Mouse (Mus musculus) stomach, embryonic 15.5 days (tissue): Measurements from ENCODE around the gene Ccdc162. TPM values are rescaled to one million over a fixed set of nuclear protein-coding genes. Genes with fewer than 3 reads are reported as not detected.
A peak's percentile ranks its signal among the peaks of the same experiment; 100 is the strongest.

Experiments
- ATAC-seq: fragments of 200-750 bp; cut with Nextera tagmentation; 2 replicates; pipeline ENCODE4 v1.8.0; 2017; ENCODE audit warnings: low read depth, moderate number of reproducible peaks, moderate TSS enrichment; ENCODE audit not compliant: insufficient read depth, low FRiP score
- H3K27ac ChIP-seq: fragments of 300-500 bp; sonication (generic); 2 replicates; pipeline ENCODE4 v1.5.1; 2015; ENCODE audit warnings: mild to moderate bottlenecking, inconsistent platforms
- H3K27me3 ChIP-seq: fragments of 300-500 bp; sonication (generic); replicated peaks from 2 replicates; pipeline ENCODE4 v1.6.1; 2015; ENCODE audit warnings: inconsistent platforms
- H3K36me3 ChIP-seq: fragments of 300-500 bp; sonication (generic); 2 replicates; pipeline ENCODE4 v1.6.1; 2015; ENCODE audit warnings: inconsistent platforms
- H3K4me1 ChIP-seq: fragments of 300-500 bp; sonication (generic); 2 replicates; pipeline ENCODE4 v1.6.1; 2015; ENCODE audit warnings: inconsistent platforms
- H3K4me2 ChIP-seq: fragments of 300-500 bp; sonication (generic); 2 replicates; pipeline ENCODE4 v1.6.1; 2015; ENCODE audit warnings: mild to moderate bottlenecking, inconsistent platforms
- H3K4me3 ChIP-seq: fragments of 300-500 bp; sonication (generic); replicated peaks from 2 replicates; pipeline ENCODE4 v1.5.1; 2015; ENCODE audit warnings: inconsistent platforms
- H3K9ac ChIP-seq: fragments of 300-500 bp; sonication (generic); 2 replicates; pipeline ENCODE4 v1.6.1; 2015; ENCODE audit warnings: inconsistent platforms
- H3K9me3 ChIP-seq: fragments of 300-500 bp; sonication (generic); 2 replicates; pipeline ENCODE4 v1.6.1; 2016; ENCODE audit warnings: inconsistent platforms
- WGBS: fragments of 180-500 bp; shearing (Covaris S2); methylation state at CpG from one replicate; pipeline ENCODE4 v1.1.7; 2015; 5-methylcytosine and 5-hydroxymethylcytosine counted together
- polyA plus RNA-seq: library from polyadenylated mRNA; unstranded; fragments of >200 nt; fragmentation: Nextera tagmentation; extraction: Ambion mirVana; gene quantifications from 2 replicates; pipeline ENCODE4 v1.2.1, GENCODE M21; 2015

Gene Ccdc162
- polyA plus RNA-seq, 1 experiment from 2014 or later, result 0.96 TPM

GRCm38 (mm10) chr10:41735398-41735797 lies 19.0 kb upstream of the Ccdc162 start:
- Histone ChIP-seq H3K27ac (no peak overlapping the region), H3K4me1 (no peaks in the 10 kb centered on the region), H3K4me2 (no peak overlapping the region), H3K36me3 (no peaks in the 10 kb centered on the region; the same call in 1 of the 2 replicates), H3K9ac (no peak overlapping the region), H3K27me3 (no peaks in the 10 kb centered on the region), H3K4me3 (no peak overlapping the region), H3K9me3 (no peaks in the 10 kb centered on the region)
- ATAC-seq, result no peak
- WGBS, result 75% methylated on average over 6 of the region's 6 CpGs

DNA sequence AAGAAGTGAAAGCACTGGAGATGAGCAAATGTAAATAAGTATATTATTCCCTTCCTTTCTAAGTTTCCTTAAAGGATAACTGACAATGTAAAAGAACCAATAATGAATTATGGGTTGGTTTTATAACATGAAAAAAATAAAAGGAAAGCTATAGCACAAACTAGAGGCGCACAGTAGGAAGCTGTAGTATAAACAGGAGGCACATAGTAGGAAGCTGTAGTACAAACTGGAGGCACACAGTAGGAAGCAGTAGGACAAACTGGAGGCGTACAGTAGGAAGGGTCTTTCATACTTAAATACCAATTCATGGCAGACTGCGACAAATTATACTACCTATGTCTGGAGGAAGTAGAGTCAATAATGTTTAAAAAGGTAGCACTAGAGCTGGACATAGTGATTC lies 16.8 kb upstream of the Ccdc162 start:
- no peaks in the 10 kb centered on the region; the same call in 1 of the 2 replicates for H3K36me3 ChIP-seq
- WGBS, result 94% methylated on average over 3 of the region's 3 CpGs
- H3K9ac ChIP-seq, result no peak overlapping the region
- no peak overlapping the region for H3K4me2 ChIP-seq
- no peak for ATAC-seq
- no peaks in the 10 kb centered on the region for H3K9me3 ChIP-seq
- H3K27me3 ChIP-seq, result no peaks in the 10 kb centered on the region
- no peaks in the 10 kb centered on the region for H3K4me1 ChIP-seq
- no peak overlapping the region for H3K27ac ChIP-seq
- no peak overlapping the region for H3K4me3 ChIP-seq

DNA sequence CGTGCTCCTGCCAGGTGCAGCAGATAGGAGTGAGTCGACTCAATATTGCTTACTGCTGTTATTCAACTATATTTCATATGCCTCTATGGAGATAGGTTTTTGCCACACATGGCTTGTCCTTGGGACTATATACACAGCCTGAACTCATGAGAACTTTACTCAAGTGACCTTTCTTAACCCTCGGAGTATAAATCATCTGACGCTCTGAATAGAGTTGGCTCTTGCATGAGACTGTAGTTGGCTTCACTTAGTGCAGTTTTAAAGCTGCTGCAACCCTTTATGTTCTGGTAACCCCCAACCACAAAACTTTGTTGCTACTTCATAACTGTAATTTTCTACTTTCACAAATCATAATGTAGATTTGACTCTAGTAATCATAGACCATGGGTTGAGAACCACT lies 15.5 kb upstream of the Ccdc162 start:
- H3K4me3 ChIP-seq, result no peak overlapping the region
- 77% methylated on average over 4 of the region's 4 CpGs for WGBS
- no peak for ATAC-seq
- 0 out of 2 replicates have a peak overlapping the region, but pooled peaks have one; percentile 60 for H3K27ac ChIP-seq
- H3K4me1 ChIP-seq, result no peaks in the 10 kb centered on the region
- H3K4me2 ChIP-seq, result no peak overlapping the region
- peaks cover 4% of the 10 kb centered on the region; the same call in 1 of the 2 replicates for H3K36me3 ChIP-seq
- H3K9ac ChIP-seq, result no peak overlapping the region
- no peaks in the 10 kb centered on the region for H3K27me3 ChIP-seq
- H3K9me3 ChIP-seq, result no peaks in the 10 kb centered on the region

DNA sequence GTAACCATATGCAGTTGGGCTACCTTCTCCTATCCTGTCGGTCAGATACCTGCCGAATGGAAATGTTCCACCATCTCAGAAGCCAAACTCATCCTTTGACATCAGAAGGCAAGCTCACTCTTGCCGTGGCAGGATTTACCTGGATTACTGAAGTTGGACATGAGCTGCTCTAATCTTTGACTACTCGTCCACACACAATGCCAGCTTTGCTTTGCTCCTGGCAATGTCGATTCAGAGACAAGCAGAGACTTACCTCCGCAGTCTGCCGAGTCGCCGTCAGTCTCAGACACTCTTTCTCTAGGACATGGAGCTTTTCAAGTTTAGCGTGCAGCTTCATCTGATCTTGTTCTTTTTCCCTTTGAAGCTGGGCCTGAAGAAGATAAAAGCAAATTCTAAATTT lies 14.3 kb upstream of the Ccdc162 start:
- H3K27ac ChIP-seq, result no peak overlapping the region
- H3K27me3 ChIP-seq, result no peaks in the 10 kb centered on the region
- H3K9me3 ChIP-seq, result no peaks in the 10 kb centered on the region
- no peak overlapping the region for H3K4me3 ChIP-seq
- peaks cover 4% of the 10 kb centered on the region; the same call in 1 of the 2 replicates for H3K36me3 ChIP-seq
- no peak for ATAC-seq
- no peak overlapping the region for H3K4me2 ChIP-seq
- 89% methylated on average over 10 of the region's 10 CpGs for WGBS
- H3K9ac ChIP-seq, result no peak overlapping the region
- no peaks in the 10 kb centered on the region for H3K4me1 ChIP-seq

DNA sequence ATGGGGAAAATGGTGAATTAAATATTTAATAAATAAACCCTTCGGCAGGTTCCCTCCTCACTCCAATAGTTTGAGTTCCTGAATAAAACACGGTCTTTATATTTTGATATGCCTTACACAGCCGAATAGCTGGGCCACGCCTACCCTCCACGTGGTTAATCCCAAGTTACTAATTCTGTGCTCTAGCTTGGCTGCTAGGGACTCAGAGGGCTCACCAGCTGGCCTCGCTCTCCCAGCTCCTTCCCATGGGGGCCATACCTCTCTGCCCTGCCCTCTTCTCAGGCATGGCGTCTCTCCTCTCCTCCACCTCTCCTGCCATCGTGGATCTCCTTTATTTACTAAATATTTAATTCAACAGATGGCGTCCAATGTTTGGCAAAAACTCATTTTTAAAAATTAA lies 9.8 kb upstream of the Ccdc162 start:
- Histone ChIP-seq H3K9me3 (no peaks in the 10 kb centered on the region), H3K9ac (no peak overlapping the region), H3K27me3 (no peaks in the 10 kb centered on the region), H3K27ac (no peak overlapping the region), H3K4me1 (no peaks in the 10 kb centered on the region), H3K4me3 (no peak overlapping the region), H3K4me2 (no peak overlapping the region), H3K36me3 (peaks cover 4% of the 10 kb centered on the region; the same call in 1 of the 2 replicates)
- no peak for ATAC-seq
- WGBS, result 86% methylated on average over 9 of the region's 9 CpGs

DNA sequence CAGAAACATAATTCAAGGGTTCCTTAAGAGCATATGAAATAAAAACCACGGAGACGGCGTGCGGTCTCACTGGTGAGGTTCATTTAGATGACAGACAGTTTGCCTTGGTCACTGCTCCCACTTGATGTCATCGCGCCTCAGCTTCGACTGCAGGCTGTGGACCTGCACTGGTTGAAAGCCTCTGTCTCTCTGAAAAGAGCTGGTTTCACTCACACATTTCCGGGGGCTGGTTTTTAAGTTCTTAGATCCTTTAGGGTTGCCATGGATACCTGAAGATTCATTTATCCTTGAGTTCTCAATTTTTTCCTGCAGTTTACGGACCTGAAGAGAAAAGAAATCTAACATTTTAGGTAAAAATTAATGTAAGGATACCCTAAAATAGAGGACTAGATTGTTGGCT lies 3.2 kb upstream of the Ccdc162 start:
- no peaks in the 10 kb centered on the region for H3K9me3 ChIP-seq
- H3K27ac ChIP-seq, result no peak overlapping the region
- H3K9ac ChIP-seq, result no peak overlapping the region
- 81% methylated on average over 9 of the region's 9 CpGs for WGBS
- no peak overlapping the region for H3K4me2 ChIP-seq
- no peaks in the 10 kb centered on the region for H3K27me3 ChIP-seq
- no peak overlapping the region for H3K4me3 ChIP-seq
- no peak for ATAC-seq
- H3K36me3 ChIP-seq, result no peaks in the 10 kb centered on the region
- peaks cover 4% of the 10 kb centered on the region; the same call in 1 of the 2 replicates for H3K4me1 ChIP-seq

DNA sequence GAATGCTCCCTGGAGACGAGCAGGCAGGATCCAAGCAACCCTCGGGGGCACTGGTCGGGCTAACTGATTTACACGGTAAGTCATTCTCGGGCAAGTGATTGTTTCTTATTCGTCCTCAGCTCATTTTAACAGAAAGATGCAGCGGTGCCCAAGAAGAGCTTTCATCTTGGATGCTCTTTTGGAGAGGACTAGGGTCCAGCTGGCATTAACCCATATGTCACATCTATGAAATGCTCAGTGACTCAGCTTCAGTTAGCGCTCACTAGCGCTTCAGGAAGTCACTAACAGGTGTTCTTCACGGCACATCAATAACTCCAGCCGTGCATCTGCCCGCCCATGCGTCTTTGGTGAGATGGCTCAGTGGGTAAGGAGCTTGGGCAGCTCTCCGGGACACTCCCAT lies 877 bp downstream of the Ccdc162 start:
- no peaks in the 10 kb centered on the region for H3K36me3 ChIP-seq
- no peaks in the 10 kb centered on the region for H3K27me3 ChIP-seq
- no peak overlapping the region for H3K9ac ChIP-seq
- ATAC-seq, result no peak
- no peak overlapping the region for H3K27ac ChIP-seq
- H3K9me3 ChIP-seq, result no peaks in the 10 kb centered on the region
- no peak overlapping the region for H3K4me3 ChIP-seq
- WGBS, result 91% methylated on average over 14 of the region's 14 CpGs
- H3K4me1 ChIP-seq, result peaks cover 4% of the 10 kb centered on the region; the same call in 1 of the 2 replicates
- H3K4me2 ChIP-seq, result no peak overlapping the region

DNA sequence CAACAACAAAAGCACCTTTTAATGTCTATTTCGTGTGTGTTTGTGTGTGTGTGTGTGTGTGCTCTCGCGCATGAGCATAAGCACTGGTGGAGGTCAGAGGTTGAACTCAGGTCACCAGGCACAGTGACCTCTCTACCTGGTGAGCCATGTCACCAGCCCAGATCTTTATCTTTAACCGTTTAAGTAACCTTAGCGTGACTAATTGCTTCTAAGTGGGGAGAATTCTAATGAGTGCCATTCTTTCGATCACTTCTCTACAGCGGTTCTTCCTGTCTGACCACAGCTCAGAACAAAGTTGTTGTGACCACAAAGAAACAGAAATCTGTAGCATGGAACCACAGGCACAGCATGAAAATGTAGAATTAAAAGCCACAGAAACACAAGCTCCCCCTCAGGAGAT lies 5.0 kb downstream of the Ccdc162 start:
- Histone ChIP-seq H3K27ac (no peak overlapping the region), H3K4me2 (no peak overlapping the region), H3K4me3 (no peak overlapping the region), H3K4me1 (peaks cover 4% of the 10 kb centered on the region; the same call in 1 of the 2 replicates), H3K36me3 (no peaks in the 10 kb centered on the region), H3K9me3 (no peaks in the 10 kb centered on the region), H3K27me3 (no peaks in the 10 kb centered on the region), H3K9ac (no peak overlapping the region)
- WGBS, result 78% methylated on average over 7 of the region's 7 CpGs
- ATAC-seq, result no peak

- H3K4me2 ChIP-seq, result no peak overlapping the region
- H3K27me3 ChIP-seq, result no peaks in the 10 kb centered on the region
- no peaks in the 10 kb centered on the region for H3K4me1 ChIP-seq
- H3K36me3 ChIP-seq, result no peaks in the 10 kb centered on the region
- H3K9me3 ChIP-seq, result no peaks in the 10 kb centered on the region
- WGBS, result 76% methylated on average over 8 of the region's 8 CpGs
- H3K4me3 ChIP-seq, result no peak overlapping the region
- H3K9ac ChIP-seq, result no peak overlapping the region
- no peak overlapping the region for H3K27ac ChIP-seq
- ATAC-seq, result no peak
Measured at GRCm38 (mm10) chr10:41710773-41711172, 5.7 kb downstream of the Ccdc162 start.

DNA sequence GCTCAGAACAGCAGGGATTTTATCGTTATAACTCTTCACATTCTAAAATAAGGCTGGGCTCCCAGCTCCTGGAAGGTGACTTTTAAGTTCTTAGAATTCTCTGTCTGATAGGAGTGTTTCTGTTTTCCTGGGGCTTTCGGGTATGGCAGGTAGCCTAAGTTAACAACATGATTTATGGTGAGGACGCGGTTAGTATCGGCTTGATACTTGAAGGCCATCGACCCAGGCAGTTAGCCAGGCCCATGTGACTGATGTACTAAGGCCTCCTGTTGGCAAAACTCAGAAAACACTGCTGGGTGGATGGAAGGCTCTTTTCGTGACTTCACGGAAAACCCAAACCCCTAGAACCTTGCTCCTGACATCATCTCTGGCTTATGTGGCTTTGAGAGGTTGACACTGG lies 7.1 kb downstream of the Ccdc162 start:
- no peak overlapping the region for H3K27ac ChIP-seq
- H3K4me2 ChIP-seq, result no peak overlapping the region
- no peak overlapping the region for H3K4me3 ChIP-seq
- H3K4me1 ChIP-seq, result no peaks in the 10 kb centered on the region
- no peaks in the 10 kb centered on the region for H3K27me3 ChIP-seq
- no peaks in the 10 kb centered on the region for H3K36me3 ChIP-seq
- H3K9ac ChIP-seq, result no peak overlapping the region
- ATAC-seq, result no peak
- no peaks in the 10 kb centered on the region for H3K9me3 ChIP-seq
- WGBS, result 84% methylated on average over 8 of the region's 8 CpGs

GRCm38 (mm10) chr10:41699669-41700068 lies 16.8 kb downstream of the Ccdc162 start:
- WGBS, result 79% methylated on average over 5 of the region's 5 CpGs
- no peaks in the 10 kb centered on the region for H3K36me3 ChIP-seq
- no peak for ATAC-seq

DNA sequence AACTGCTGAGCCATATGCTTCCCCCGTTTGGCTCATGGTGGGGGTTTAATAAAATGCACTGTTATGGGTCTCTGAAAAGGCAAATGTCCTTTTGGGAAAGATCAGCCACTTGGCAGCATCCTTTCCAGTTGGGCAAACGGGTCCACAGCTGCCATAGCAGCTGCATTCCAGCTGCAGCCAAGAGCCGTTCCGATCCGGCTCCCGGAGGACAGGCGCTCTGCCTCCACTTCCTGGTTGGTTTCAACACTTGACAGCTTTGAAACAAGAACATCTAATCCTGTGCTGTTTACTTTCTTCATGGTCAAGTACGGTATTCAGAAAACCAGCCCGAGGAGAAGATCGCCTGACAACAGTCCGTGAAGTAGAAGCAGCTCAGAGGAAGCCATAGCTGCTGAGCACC lies 19.4 kb downstream of the Ccdc162 start:
- Histone ChIP-seq H3K9me3 (no peaks in the 10 kb centered on the region), H3K4me2 (no peak overlapping the region), H3K9ac (no peak overlapping the region), H3K4me1 (no peaks in the 10 kb centered on the region), H3K27ac (no peak overlapping the region), H3K4me3 (no peak overlapping the region), H3K36me3 (no peaks in the 10 kb centered on the region), H3K27me3 (no peaks in the 10 kb centered on the region)
- 57% methylated on average over 11 of the region's 11 CpGs for WGBS
- no peak for ATAC-seq

More at GRCm38 (mm10) chr10:41699669-41700068, 16.8 kb downstream of the Ccdc162 start:
- Histone ChIP-seq H3K27ac (no peak overlapping the region), H3K4me1 (no peaks in the 10 kb centered on the region), H3K9ac (no peak overlapping the region), H3K27me3 (no peaks in the 10 kb centered on the region), H3K4me3 (no peak overlapping the region), H3K4me2 (no peak overlapping the region), H3K9me3 (no peaks in the 10 kb centered on the region)

DNA sequence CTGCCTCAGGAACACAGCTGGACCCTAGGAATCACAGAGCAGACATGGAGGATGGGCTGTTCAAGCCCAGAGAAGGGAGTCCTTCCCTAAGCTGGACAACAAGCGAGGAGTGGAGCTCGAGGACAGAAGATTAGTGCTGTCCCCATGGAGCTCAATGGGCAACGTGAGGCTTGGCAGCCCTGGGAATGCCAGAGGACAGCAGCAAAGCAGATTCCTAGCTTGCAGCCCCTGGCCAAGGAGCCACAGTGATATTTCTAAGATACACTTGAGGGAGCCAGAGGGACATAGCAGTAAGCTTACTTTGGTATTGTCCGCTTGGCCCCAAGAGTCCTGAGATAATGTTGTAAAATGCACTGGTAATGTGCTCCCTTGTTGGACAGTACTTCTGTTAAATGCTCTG lies 25.5 kb downstream of the Ccdc162 start:
- Histone ChIP-seq H3K27ac (no peak overlapping the region), H3K4me2 (no peak overlapping the region), H3K9ac (no peak overlapping the region), H3K4me1 (no peaks in the 10 kb centered on the region), H3K4me3 (no peak overlapping the region), H3K9me3 (no peaks in the 10 kb centered on the region), H3K27me3 (no peaks in the 10 kb centered on the region), H3K36me3 (no peaks in the 10 kb centered on the region)
- WGBS, result 63% methylated on average over 4 of the region's 4 CpGs
- no peak for ATAC-seq
